Mouse (Mus musculus) ES-E14 (cell line): ENCODE data around the gene Mterf1b.

Experiments used
- MAFK ChIP-seq: IDR thresholded peaks from 2 replicates; pipeline ENCODE4 v1.6.1; 2014; ENCODE audit warnings: mild to moderate bottlenecking, low read depth, low read length, inconsistent platforms; ENCODE audit not compliant: insufficient read depth
- ZC3H11A ChIP-seq: IDR thresholded peaks from 2 replicates; pipeline ENCODE4 v1.6.1; 2012; ENCODE audit warnings: low read depth, mild to moderate bottlenecking, inconsistent platforms, low read length, borderline replicate concordance
- ZNF384 ChIP-seq: IDR thresholded peaks from 2 replicates; pipeline ENCODE4 v1.6.1; 2012; ENCODE audit warnings: low read depth, low read length, inconsistent platforms

- TF ChIP-seq ZNF384: no peak
- no peak for TF ChIP-seq ZC3H11A
- no peak for TF ChIP-seq MAFK
Measured at GRCm38 (mm10) chr5:4195086-4195485, 2.9 kb downstream of the Mterf1b start.
